Mouse (Mus musculus) embryonic facial prominence, embryonic 13.5 days (tissue): ENCODE results near the gene Cyp2c23. TPM values are rescaled to one million over a fixed set of nuclear protein-coding genes. Genes with fewer than 3 reads are reported as not detected.
A peak's percentile ranks its signal among the peaks of the same experiment; 100 is the strongest.

ENCODE experiments used
- ATAC-seq: fragments of 200-750 bp; cut with Nextera tagmentation; 2 replicates; pipeline ENCODE4 v1.8.0; 2017; ENCODE audit warnings: low read depth; ENCODE audit not compliant: insufficient number of reproducible peaks, insufficient read depth, low FRiP score, low TSS enrichment
- H3K27ac ChIP-seq: fragments of 300-500 bp; sonication (generic); 2 replicates; pipeline ENCODE4 v1.5.1; 2015; ENCODE audit warnings: moderate library complexity, mild to moderate bottlenecking, inconsistent platforms
- H3K27me3 ChIP-seq: fragments of 300-500 bp; sonication (generic); 2 replicates; pipeline ENCODE4 v1.6.1; 2015; ENCODE audit warnings: mild to moderate bottlenecking, inconsistent platforms
- H3K36me3 ChIP-seq: fragments of 300-500 bp; sonication (generic); 2 replicates; pipeline ENCODE4 v1.6.1; 2015; ENCODE audit warnings: mild to moderate bottlenecking, inconsistent platforms
- H3K4me1 ChIP-seq: fragments of 300-500 bp; sonication (generic); 2 replicates; pipeline ENCODE4 v1.6.1; 2015; ENCODE audit warnings: inconsistent platforms
- H3K4me2 ChIP-seq: fragments of 300-500 bp; sonication (generic); 2 replicates; pipeline ENCODE4 v1.6.1; 2015; ENCODE audit warnings: moderate library complexity, mild to moderate bottlenecking, inconsistent platforms
- H3K4me3 ChIP-seq: fragments of 300-500 bp; sonication (generic); 2 replicates; pipeline ENCODE4 v1.5.1; 2015; ENCODE audit warnings: mild to moderate bottlenecking, inconsistent platforms
- H3K9ac ChIP-seq: fragments of 300-500 bp; sonication (generic); 2 replicates; pipeline ENCODE4 v1.6.1; 2015; ENCODE audit warnings: mild to moderate bottlenecking, inconsistent platforms
- H3K9me3 ChIP-seq: fragments of 300-500 bp; sonication (generic); 2 replicates; pipeline ENCODE4 v1.6.1; 2016; ENCODE audit warnings: inconsistent platforms
- WGBS: fragments of 180-500 bp; shearing (Covaris S2); methylation state at CpG from one replicate; pipeline ENCODE4 v1.1.7; 2015; ENCODE audit warnings: mixed read lengths; 5-methylcytosine and 5-hydroxymethylcytosine counted together
- polyA plus RNA-seq: library from polyadenylated mRNA; unstranded; fragments of >200 nt; fragmentation: Nextera tagmentation; extraction: Ambion mirVana; gene quantifications from 2 replicates; pipeline ENCODE4 v1.2.1, GENCODE M21; 2015

Cyp2c23 gene
- 0.40 TPM in 1 of 2 replicates, not detected in the other for polyA plus RNA-seq

DNA sequence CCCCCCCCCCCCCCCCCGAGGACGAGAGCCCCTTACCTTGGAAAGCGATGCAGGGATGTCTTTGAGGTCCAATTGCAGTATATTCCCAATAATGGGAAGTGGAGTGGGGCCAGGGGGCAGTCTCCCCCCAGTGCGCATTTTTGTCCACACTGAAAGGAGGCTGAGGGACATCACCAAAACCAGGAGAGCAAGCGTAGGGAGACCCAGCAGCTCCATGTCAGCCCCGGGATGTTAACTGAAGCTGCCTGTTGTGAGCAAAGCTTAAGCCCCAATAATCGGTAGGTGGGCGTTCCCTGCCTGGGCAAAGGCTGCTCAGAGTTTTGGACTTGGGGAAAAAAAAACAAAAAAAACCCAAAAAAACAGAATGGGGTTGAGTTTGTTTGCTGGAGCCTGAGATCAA lies at the start of gene Cyp2c23:
TSS of gene Cyp2c23 (minus strand) at position 237 of the 400 bp plus-strand sequence.
- peaks cover under 1% of the 10 kb centered on the region; the same call in 1 of the 2 replicates for H3K36me3 ChIP-seq

DNA sequence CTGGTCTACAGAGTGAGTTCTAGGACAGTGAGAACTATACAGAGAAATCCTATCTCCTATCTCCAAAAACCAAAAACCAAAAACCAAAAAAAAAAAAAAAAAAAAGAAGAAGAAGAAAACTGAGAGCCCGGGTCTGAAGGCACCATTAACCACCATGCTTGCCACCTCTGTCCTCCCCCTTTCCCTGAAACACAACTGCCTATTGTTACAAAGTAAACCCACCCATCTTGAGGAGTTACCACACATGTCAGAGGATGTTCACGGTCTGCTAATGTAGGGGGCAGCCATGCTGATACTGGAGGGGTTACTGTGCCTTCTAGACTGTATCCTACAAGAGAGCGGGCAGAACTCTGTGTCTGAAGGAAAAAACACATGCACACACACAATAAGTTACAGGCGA lies 48.0 kb upstream of the Cyp2c23 start:
- H3K9me3 ChIP-seq, result no peaks in the 10 kb centered on the region
- no peak for ATAC-seq
- H3K4me2 ChIP-seq, result no peak overlapping the region
- H3K9ac ChIP-seq, result no peak overlapping the region
- WGBS, result 73% methylated on average over 4 of the region's 4 CpGs
- no peak overlapping the region for H3K4me3 ChIP-seq
- H3K27ac ChIP-seq, result no peak overlapping the region
- H3K4me1 ChIP-seq, result no peaks in the 10 kb centered on the region
- H3K27me3 ChIP-seq, result no peaks in the 10 kb centered on the region
- H3K36me3 ChIP-seq, result peaks cover 51% of the 10 kb centered on the region

More for the DNA sequence above, at the start of gene Cyp2c23:
- no peak for ATAC-seq
- Histone ChIP-seq H3K27me3 (no peaks in the 10 kb centered on the region), H3K27ac (no peak within 1 kb of the TSS), H3K9ac (no peak within 1 kb of the TSS), H3K9me3 (no peaks in the 10 kb centered on the region), H3K4me1 (no peaks in the 10 kb centered on the region), H3K4me3 (no peak within 1 kb of the TSS), H3K4me2 (no peak within 1 kb of the TSS)
- 66% methylated on average over 8 of the region's 8 CpGs for WGBS

DNA sequence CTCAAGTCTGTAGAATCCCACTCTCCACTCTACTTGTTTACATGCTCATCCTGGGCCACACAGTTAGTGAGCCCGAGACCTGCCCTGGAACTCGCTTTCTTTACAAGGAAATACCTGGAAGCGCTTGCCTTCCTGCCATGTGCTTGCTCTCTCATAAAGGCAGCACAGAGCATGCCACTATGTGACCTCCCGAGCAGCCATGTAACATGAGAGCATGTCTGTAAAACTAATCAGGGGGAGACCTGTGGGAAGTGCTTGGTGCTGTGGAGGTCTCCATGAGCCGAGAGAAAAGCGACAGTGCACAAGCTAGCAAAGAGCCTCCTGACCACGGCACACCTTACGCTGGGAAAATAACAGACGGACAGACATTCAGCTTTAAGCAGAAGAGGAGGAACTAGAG lies 47.4 kb upstream of the Cyp2c23 start:
- no peak overlapping the region for H3K4me3 ChIP-seq
- H3K4me2 ChIP-seq, result no peak overlapping the region
- H3K36me3 ChIP-seq, result peaks cover 51% of the 10 kb centered on the region
- no peak overlapping the region for H3K9ac ChIP-seq
- ATAC-seq, result no peak
- no peak overlapping the region for H3K27ac ChIP-seq
- no peaks in the 10 kb centered on the region for H3K27me3 ChIP-seq
- H3K9me3 ChIP-seq, result no peaks in the 10 kb centered on the region
- WGBS, result 59% methylated on average over 9 of the region's 9 CpGs
- H3K4me1 ChIP-seq, result no peaks in the 10 kb centered on the region

DNA sequence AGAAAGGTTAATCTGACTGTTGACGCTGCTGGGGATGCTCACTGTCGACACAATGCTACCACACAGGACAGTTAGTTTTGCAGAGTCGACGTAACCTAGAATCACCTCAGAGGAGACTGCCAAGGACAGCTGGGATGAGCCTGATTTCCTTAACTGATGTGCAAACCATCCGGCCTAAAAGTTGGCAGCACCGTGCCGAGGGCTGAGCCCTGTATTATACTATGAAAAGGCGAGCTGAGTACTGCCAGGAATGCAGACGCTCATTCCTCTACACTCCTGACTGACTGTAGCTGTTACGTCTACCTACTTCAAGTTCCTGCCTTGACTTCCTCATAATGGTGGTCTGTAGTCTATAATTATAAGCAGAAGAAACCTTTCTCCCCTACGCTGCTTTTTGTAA lies 46.0 kb upstream of the Cyp2c23 start:
- ATAC-seq, result no peak
- no peak overlapping the region for H3K4me3 ChIP-seq
- no peak overlapping the region for H3K4me2 ChIP-seq
- H3K9ac ChIP-seq, result no peak overlapping the region
- peaks cover 44% of the 10 kb centered on the region for H3K36me3 ChIP-seq
- WGBS, result 67% methylated on average over 11 of the region's 11 CpGs
- no peaks in the 10 kb centered on the region for H3K27me3 ChIP-seq
- H3K4me1 ChIP-seq, result peaks cover 4% of the 10 kb centered on the region; the same call in 1 of the 2 replicates
- no peaks in the 10 kb centered on the region for H3K9me3 ChIP-seq
- no peak overlapping the region for H3K27ac ChIP-seq

DNA sequence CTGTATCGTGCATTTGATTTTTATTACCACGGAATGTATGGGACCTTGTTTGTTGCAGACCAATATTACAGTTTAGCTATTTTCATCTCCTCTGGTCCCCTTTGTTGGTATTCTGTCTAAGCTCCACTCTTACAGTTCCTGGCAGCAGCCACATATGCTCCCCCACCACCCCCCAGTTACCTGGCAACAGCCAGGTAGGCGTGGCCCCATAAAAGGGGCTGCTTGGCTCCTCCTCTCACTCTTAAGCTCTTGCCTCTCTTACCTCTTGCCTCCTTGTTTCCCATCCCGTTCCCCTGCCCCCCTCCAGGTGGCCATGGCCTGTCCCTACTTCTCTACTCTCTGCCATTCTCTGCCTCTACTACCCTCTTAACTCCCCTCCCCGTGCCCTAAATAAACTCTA lies 42.2 kb upstream of the Cyp2c23 start:
- Histone ChIP-seq H3K36me3 (peaks cover 15% of the 10 kb centered on the region), H3K4me3 (no peak overlapping the region), H3K27me3 (no peaks in the 10 kb centered on the region), H3K4me2 (no peak overlapping the region), H3K4me1 (peaks cover 19% of the 10 kb centered on the region; the same call in 1 of the 2 replicates), H3K9me3 (no peaks in the 10 kb centered on the region), H3K9ac (no peak overlapping the region), H3K27ac (no peak overlapping the region)
- WGBS, result 58% methylated on average over 5 of the region's 5 CpGs
- no peak for ATAC-seq

DNA sequence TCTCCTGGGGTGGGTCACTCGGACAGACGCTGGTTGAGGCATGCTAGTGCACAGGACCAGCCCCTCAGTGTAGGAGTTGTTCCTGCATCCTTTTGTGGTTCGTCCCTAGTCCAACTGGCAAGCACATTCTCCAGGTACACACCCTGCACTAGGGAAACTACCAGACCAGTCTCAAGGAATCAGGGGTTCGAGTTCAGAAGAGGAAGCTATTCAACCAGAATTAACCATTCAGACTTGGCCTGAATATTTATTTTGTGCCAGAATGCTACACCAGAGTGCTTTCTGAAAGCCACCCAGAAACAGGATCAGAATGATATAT lies 40.9 kb upstream of the Cyp2c23 start:
- H3K9ac ChIP-seq, result peak overlapping the region; percentile 85
- WGBS, result 8% methylated on average over 4 of the region's 4 CpGs
- peak overlapping the region; percentile 86 for H3K4me2 ChIP-seq
- H3K27me3 ChIP-seq, result no peaks in the 10 kb centered on the region
- H3K36me3 ChIP-seq, result peaks cover 12% of the 10 kb centered on the region; the same call in 1 of the 2 replicates
- peak overlapping the region; percentile 48; the same call in 1 of the 2 replicates for H3K27ac ChIP-seq
- H3K4me3 ChIP-seq, result peak overlapping the region; percentile 81
- H3K9me3 ChIP-seq, result no peaks in the 10 kb centered on the region
- ATAC-seq, result no peak; the same call in 1 of the 2 replicates
- H3K4me1 ChIP-seq, result peaks cover 19% of the 10 kb centered on the region; the same call in 1 of the 2 replicates

DNA sequence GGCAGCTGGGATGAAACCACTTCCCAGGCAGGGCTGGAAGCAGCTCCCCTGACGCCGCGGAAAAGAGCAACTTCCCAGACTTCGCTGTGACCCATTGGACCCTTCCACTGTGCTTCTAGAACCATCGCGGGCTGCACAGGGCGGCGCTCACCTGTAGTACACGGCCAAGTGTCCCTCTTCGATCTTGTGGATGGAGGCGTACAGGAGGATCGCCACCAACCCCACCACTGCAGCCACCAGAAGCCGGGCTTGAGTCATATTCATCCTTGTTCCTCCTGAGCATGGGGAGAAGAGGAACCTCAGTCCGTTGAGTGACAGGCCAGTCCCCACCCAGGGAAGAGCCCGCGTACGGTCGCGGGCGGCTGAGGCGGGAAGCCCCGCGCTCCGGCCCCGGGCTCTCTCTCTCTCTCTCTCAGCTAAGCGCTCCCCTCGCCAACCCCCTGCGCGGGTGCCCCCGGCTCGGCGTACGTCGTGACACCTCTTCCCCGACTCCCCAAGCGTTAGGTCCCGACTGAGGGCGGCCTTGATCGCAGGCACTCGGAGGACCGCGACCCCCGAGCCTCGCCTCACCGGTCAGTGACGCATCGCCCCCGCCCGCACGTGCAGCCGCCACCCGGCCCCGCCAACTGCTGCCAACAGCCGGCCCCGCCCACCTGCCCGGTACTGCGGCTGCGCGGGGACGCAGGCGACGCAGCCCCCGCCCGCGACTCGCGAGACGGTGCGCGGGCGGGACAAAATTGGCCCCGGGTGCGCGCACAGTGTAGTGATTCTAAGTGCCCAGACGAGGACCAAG lies 40.3 kb upstream of the Cyp2c23 start, which contains the start of gene Erlin1:
TSS of gene Erlin1 (minus strand) at position 665 of the 793 bp plus-strand sequence.
- peak; percentile 86 for ATAC-seq
- no peaks in the 10 kb centered on the region for H3K27me3 ChIP-seq
- H3K4me2 ChIP-seq, result peak within 1 kb of the TSS; percentile 86
- peak within 1 kb of the TSS; percentile 48; the same call in 1 of the 2 replicates for H3K27ac ChIP-seq
- peaks cover 17% of the 10 kb centered on the region for H3K36me3 ChIP-seq
- H3K4me1 ChIP-seq, result peaks cover 19% of the 10 kb centered on the region; the same call in 1 of the 2 replicates
- H3K4me3 ChIP-seq, result peak within 1 kb of the TSS; percentile 81
- no peaks in the 10 kb centered on the region for H3K9me3 ChIP-seq
- H3K9ac ChIP-seq, result peak within 1 kb of the TSS; percentile 85
- WGBS, result under 1% methylated on average over 75 of the region's 75 CpGs

DNA sequence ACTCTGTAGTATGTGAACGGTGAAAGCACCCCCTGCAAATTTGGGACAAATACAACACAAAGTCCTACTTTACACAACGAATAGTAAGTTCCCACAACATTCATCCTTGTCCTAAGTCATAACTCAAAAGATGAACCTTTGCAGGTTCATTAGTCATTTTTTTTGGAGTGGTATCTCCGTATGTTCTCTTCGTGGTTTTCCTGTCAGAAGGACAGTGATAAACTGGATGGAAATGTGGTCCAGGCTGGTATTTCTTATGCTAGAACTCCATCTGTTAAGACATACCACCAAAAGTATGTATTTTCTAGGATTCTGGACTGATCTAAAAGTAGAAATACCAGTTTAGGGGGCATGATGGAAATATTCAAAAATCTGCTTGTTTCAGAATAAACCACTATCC lies 39.2 kb upstream of the Cyp2c23 start:
- H3K9me3 ChIP-seq, result no peaks in the 10 kb centered on the region
- H3K27me3 ChIP-seq, result no peaks in the 10 kb centered on the region
- peaks cover 24% of the 10 kb centered on the region for H3K36me3 ChIP-seq
- peak overlapping the region; percentile 85; the same call in 1 of the 2 replicates for H3K9ac ChIP-seq
- ATAC-seq, result no peak
- H3K27ac ChIP-seq, result no peak overlapping the region
- H3K4me1 ChIP-seq, result peaks cover 19% of the 10 kb centered on the region; the same call in 1 of the 2 replicates
- peak overlapping the region; percentile 81 for H3K4me3 ChIP-seq
- WGBS, result 77% methylated on average over 4 of the region's 4 CpGs
- H3K4me2 ChIP-seq, result peak overlapping the region; percentile 86

DNA sequence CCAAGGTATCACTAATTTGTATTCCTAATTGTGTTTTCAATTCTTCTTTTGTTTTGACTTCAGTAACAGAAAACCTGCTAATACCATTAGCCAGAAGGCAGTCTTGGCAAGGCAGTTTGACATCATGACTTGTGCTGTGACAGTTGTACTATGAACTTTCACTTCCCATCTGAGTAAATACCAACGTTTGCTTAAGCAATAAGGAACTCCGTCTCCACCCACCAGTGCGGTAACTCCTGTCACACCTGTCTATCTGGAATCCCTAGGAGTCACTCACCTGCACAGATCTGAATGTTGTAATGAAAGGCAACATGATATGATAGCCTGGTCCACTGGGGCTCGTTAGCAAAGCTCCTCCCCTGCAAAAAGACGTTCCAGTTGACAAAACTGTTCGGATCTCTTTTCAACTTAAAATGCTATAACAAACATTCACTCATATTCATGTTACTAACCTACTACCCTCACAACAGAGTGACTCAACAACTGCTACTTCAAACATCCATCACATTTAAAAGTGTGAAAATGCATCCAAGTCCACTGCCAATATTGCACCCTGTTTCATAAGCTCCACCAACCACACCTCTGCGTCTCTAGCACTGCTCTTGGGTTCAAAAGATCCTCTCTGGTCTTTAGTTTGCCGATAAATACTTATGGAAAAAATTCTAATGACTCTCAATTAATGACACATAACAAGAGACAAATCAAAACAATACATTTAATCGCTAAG lies 38.5 kb upstream of the Cyp2c23 start:
- H3K4me2 ChIP-seq, result no peak overlapping the region; the same call in 1 of the 2 replicates
- H3K36me3 ChIP-seq, result peaks cover 23% of the 10 kb centered on the region
- peaks cover 19% of the 10 kb centered on the region; the same call in 1 of the 2 replicates for H3K4me1 ChIP-seq
- ATAC-seq, result no peak
- H3K27me3 ChIP-seq, result no peaks in the 10 kb centered on the region
- H3K27ac ChIP-seq, result no peak overlapping the region
- no peaks in the 10 kb centered on the region for H3K9me3 ChIP-seq
- no peak overlapping the region for H3K4me3 ChIP-seq
- 69% methylated on average over 9 of the region's 9 CpGs for WGBS
- no peak overlapping the region for H3K9ac ChIP-seq

DNA sequence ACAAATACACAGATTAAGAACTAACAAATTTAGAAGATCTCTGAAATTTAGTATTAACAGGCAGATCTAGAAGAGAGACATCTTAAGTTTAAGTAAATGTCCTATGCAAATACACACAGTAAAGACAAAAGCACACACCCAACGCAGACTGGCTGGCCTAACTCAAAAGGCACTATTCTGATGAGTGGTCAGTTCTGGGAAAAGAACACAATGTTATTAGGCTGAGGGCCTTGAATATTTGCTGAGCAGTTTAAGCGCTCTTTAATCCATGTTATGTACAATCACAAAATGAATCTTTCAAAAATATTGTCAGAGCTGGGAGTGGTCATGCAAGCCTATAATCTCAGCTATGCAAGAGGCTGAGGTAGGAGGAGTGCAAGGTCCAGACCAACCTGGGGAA lies 35.7 kb upstream of the Cyp2c23 start:
- 93% methylated on average over 2 of the region's 2 CpGs for WGBS
- H3K36me3 ChIP-seq, result peaks cover 41% of the 10 kb centered on the region
- no peaks in the 10 kb centered on the region for H3K27me3 ChIP-seq
- no peak for ATAC-seq
- peaks cover 15% of the 10 kb centered on the region; the same call in 1 of the 2 replicates for H3K4me1 ChIP-seq
- no peak overlapping the region for H3K4me3 ChIP-seq
- H3K4me2 ChIP-seq, result no peak overlapping the region
- H3K27ac ChIP-seq, result no peak overlapping the region
- no peak overlapping the region for H3K9ac ChIP-seq
- no peaks in the 10 kb centered on the region for H3K9me3 ChIP-seq

DNA sequence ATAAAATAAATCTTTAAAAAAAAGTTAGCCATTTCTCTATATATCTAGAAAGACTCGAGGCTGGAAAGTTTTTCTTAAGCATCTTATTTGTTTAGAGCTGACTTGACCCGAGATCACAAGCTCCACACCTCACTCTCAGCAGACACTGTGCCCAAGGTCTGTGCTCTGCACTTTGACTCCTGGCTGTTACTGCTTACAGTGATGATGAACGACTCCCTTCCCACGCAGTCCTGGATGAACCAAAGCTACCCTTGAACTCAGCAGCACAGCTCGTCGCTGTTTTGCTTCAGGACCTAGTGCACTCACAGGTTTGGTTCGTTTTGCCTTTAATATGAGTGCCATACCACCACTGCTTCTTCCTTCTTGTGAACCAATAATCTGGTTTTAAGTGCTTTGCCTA lies 34.8 kb upstream of the Cyp2c23 start:
- H3K4me1 ChIP-seq, result peaks cover 14% of the 10 kb centered on the region; the same call in 1 of the 2 replicates
- WGBS, result 91% methylated on average over 7 of the region's 7 CpGs
- H3K27me3 ChIP-seq, result no peaks in the 10 kb centered on the region
- ATAC-seq, result no peak
- no peak overlapping the region for H3K4me2 ChIP-seq
- H3K4me3 ChIP-seq, result no peak overlapping the region
- peaks cover 46% of the 10 kb centered on the region for H3K36me3 ChIP-seq
- no peaks in the 10 kb centered on the region for H3K9me3 ChIP-seq
- H3K9ac ChIP-seq, result no peak overlapping the region
- no peak overlapping the region for H3K27ac ChIP-seq
